11 mouse cellular contexts compared by ENCODE assay signal in the genomic region with DNA sequence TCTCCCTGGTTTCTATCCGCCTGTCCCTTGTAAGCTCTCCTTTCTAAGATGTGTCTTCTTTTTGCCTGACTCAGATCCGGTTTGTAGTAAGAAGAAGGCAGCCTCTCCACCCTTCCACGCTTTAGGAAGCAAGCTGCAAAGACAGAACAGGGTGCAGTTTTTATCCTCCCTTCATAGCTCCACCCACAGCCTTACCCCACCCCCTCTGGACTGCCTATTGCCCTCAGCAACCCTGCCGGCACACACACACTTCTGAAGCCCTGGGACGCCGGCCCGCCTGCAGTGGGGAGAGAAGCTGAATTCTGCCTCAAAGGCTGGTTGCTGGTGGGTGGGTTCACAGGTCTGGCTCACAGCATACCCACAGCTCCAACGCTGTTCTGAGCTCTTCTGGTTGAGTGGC. TPM values are rescaled to one million over a fixed set of nuclear protein-coding genes. Genes with fewer than 3 reads are reported as not detected.
DNase-seq lines count a peak whose midpoint lies in the region; ATAC-seq and TF ChIP-seq lines count a peak whose summit lies in the region.
"Had no signal": no experiment of that assay in that cellular context is flagged by ENCODE, and none has a peak within 500 bp of the region (broad histone marks: within the 10 kb centered on the region; RNA-seq: fewer than 3 reads in every experiment).

No protein-coding gene starts in this region.

- peaks cover 49% of the 10 kb centered on the region for H3K27me3 ChIP-seq in intestine, embryonic 15.5 days (replicated peaks)
- H3K27me3 ChIP-seq in intestine, postnatal 0 days (replicated peaks; ENCODE audit: control insufficient read depth, insufficient read depth, low read length) = peaks cover 40% of the 10 kb centered on the region
- H3K27me3 ChIP-seq in forebrain, embryonic 13.5 days = peaks cover 61% of the 10 kb centered on the region
- H3K27me3 ChIP-seq in neural tube, embryonic 12.5 days (replicated peaks) = peaks cover 53% of the 10 kb centered on the region

- peak; percentile 49 to 65 for DNase-seq in right cerebral cortex, adult 2 months (ENCODE audit: low spot score in 2 of 2)
- DNase-seq in right cerebral cortex, postnatal 10 days (ENCODE audit: low spot score in 2 of 2) = no peak
- no peak for DNase-seq in cerebellum, adult 9-11 months
- no peak for DNase-seq in natural killer cell, adult 2 months (ENCODE audit: low spot score in 2 of 2)

- 0 out of 2 replicates have a peak, but pooled peaks have one; percentile 45 for ATAC-seq in intestine, embryonic 15.5 days
- no peak for ATAC-seq in intestine, postnatal 0 days
- no peak for ATAC-seq in forebrain, embryonic 13.5 days
- no peak for ATAC-seq in neural tube, embryonic 12.5 days (ENCODE audit: low FRiP score, low read depth)
- ATAC-seq: Patski had no signal

- no peaks in the 10 kb centered on the region for H3K4me1 ChIP-seq in intestine, embryonic 15.5 days (replicated peaks)
- H3K4me1 ChIP-seq in intestine, postnatal 0 days (replicated peaks; ENCODE audit: control insufficient read depth, insufficient read depth, low read length) = no peaks in the 10 kb centered on the region
- peaks cover 19% of the 10 kb centered on the region for H3K4me1 ChIP-seq in forebrain, embryonic 13.5 days
- peaks cover 13% of the 10 kb centered on the region for H3K4me1 ChIP-seq in neural tube, embryonic 12.5 days

- no peaks in the 10 kb centered on the region for H3K9me3 ChIP-seq in intestine, embryonic 15.5 days
- H3K9me3 ChIP-seq in intestine, postnatal 0 days (ENCODE audit: control insufficient read depth) = no peaks in the 10 kb centered on the region
- no peaks in the 10 kb centered on the region for H3K9me3 ChIP-seq in forebrain, embryonic 13.5 days (replicated peaks)
- no peaks in the 10 kb centered on the region for H3K9me3 ChIP-seq in neural tube, embryonic 12.5 days
- H3K9me3 ChIP-seq: heart, embryonic 10.5 days had no signal

- H3K27ac ChIP-seq in intestine, embryonic 15.5 days = no peak overlapping the region
- H3K27ac ChIP-seq in intestine, postnatal 0 days (ENCODE audit: low read depth, low read length) = no peak overlapping the region
- no peak overlapping the region for H3K27ac ChIP-seq in forebrain, embryonic 13.5 days
- H3K27ac ChIP-seq in neural tube, embryonic 12.5 days = no peak overlapping the region
- H3K27ac ChIP-seq: heart, embryonic 10.5 days had no signal

- H3K36me3 ChIP-seq in intestine, embryonic 15.5 days = no peaks in the 10 kb centered on the region
- no peaks in the 10 kb centered on the region for H3K36me3 ChIP-seq in intestine, postnatal 0 days (ENCODE audit: control insufficient read depth, insufficient read depth)
- no peaks in the 10 kb centered on the region for H3K36me3 ChIP-seq in forebrain, embryonic 13.5 days (ENCODE audit: poor library complexity, severe bottlenecking)
- no peaks in the 10 kb centered on the region for H3K36me3 ChIP-seq in neural tube, embryonic 12.5 days
- H3K36me3 ChIP-seq: heart, embryonic 10.5 days had no signal

- TF ChIP-seq CTCF in intestine, postnatal 0 days (IDR thresholded peaks at IDR 0.05; ENCODE audit: low read depth) = no peak

- 1% methylated on average over 8 of the region's 8 CpGs for WGBS in intestine, embryonic 15.5 days
- WGBS in intestine, postnatal 0 days = 2% methylated on average over 8 of the region's 8 CpGs
- WGBS in forebrain, embryonic 13.5 days = 2% methylated on average over 8 of the region's 8 CpGs
- under 1% methylated on average over 8 of the region's 8 CpGs for WGBS in neural tube, embryonic 12.5 days

- no peak overlapping the region for H3K9ac ChIP-seq in intestine, embryonic 15.5 days
- no peak overlapping the region for H3K9ac ChIP-seq in intestine, postnatal 0 days (ENCODE audit: low read depth, low read length)
- H3K9ac ChIP-seq in forebrain, embryonic 13.5 days = 0 out of 2 replicates have a peak overlapping the region, but pooled peaks have one; percentile 26
- no peak overlapping the region for H3K9ac ChIP-seq in neural tube, embryonic 12.5 days

- H3K4me2 ChIP-seq in intestine, embryonic 15.5 days (replicated peaks) = no peak overlapping the region
- no peak overlapping the region for H3K4me2 ChIP-seq in intestine, postnatal 0 days (replicated peaks; ENCODE audit: low read depth)
- H3K4me2 ChIP-seq in forebrain, embryonic 13.5 days = 0 out of 2 replicates have a peak overlapping the region, but pooled peaks have one; percentile 10
- peak overlapping the region; percentile 18; the same call in 1 of the 2 replicates for H3K4me2 ChIP-seq in neural tube, embryonic 12.5 days (replicated peaks)
- H3K4me2 ChIP-seq: liver, embryonic 11.5 days had no signal

- H3K4me3 ChIP-seq in intestine, embryonic 15.5 days (replicated peaks) = no peak overlapping the region
- H3K4me3 ChIP-seq in intestine, postnatal 0 days (ENCODE audit: low read depth, low read length) = no peak overlapping the region
- no peak overlapping the region for H3K4me3 ChIP-seq in forebrain, embryonic 13.5 days
- H3K4me3 ChIP-seq in neural tube, embryonic 12.5 days = no peak overlapping the region
- H3K4me3 ChIP-seq: heart, embryonic 10.5 days had no signal

RNA-seq across cellular contexts. Expression of gene Nefh, which starts 6.1 kb away (rescaled TPM):
- polyA plus RNA-seq in intestine, embryonic 15.5 days (2015; fragmentation: Nextera tagmentation; extraction: Ambion mirVana) = 0.58 and 0.76 TPM in 2 replicates
- 0.25 and 0.26 TPM in 2 replicates for polyA plus RNA-seq in intestine, postnatal 0 days (2015; fragmentation: Nextera tagmentation; extraction: Ambion mirVana)
- 0.37 and 0.50 TPM in 2 replicates for polyA plus RNA-seq in forebrain, embryonic 13.5 days (2015; fragmentation: Nextera tagmentation; extraction: Ambion mirVana)
- 3.4 and 5.4 TPM in 2 replicates for polyA plus RNA-seq in neural tube, embryonic 12.5 days (2016; fragmentation: Nextera tagmentation; extraction: Ambion mirVana)

RNA-seq across cellular contexts. Expression of gene Ap1b1, which starts 32.7 kb away (rescaled TPM):
- polyA plus RNA-seq in intestine, embryonic 15.5 days (2015; fragmentation: Nextera tagmentation; extraction: Ambion mirVana) = 63.5 and 71.3 TPM in 2 replicates
- polyA plus RNA-seq in intestine, postnatal 0 days (2015; fragmentation: Nextera tagmentation; extraction: Ambion mirVana) = 60.3 and 60.4 TPM in 2 replicates
- 61.7 and 73.0 TPM in 2 replicates for polyA plus RNA-seq in forebrain, embryonic 13.5 days (2015; fragmentation: Nextera tagmentation; extraction: Ambion mirVana)
- polyA plus RNA-seq in neural tube, embryonic 12.5 days (2016; fragmentation: Nextera tagmentation; extraction: Ambion mirVana) = 71.9 and 82.7 TPM in 2 replicates

RNA-seq across cellular contexts. Expression of gene Thoc5, which starts 58.8 kb away (rescaled TPM):
- polyA plus RNA-seq in intestine, embryonic 15.5 days (2015; fragmentation: Nextera tagmentation; extraction: Ambion mirVana) = 33.6 and 34.3 TPM in 2 replicates
- 15.9 TPM in 2 replicates for polyA plus RNA-seq in intestine, postnatal 0 days (2015; fragmentation: Nextera tagmentation; extraction: Ambion mirVana)
- 59.1 and 60.6 TPM in 2 replicates for polyA plus RNA-seq in forebrain, embryonic 13.5 days (2015; fragmentation: Nextera tagmentation; extraction: Ambion mirVana)
- polyA plus RNA-seq in neural tube, embryonic 12.5 days (2016; fragmentation: Nextera tagmentation; extraction: Ambion mirVana) = 51.1 and 53.6 TPM in 2 replicates

Comparison
In these comparisons a context has a peak if more than half of its experiments do, and no peak if none do; other contexts are left out.
1. DNase-seq: peak in right cerebral cortex, adult 2 months (2 of 2); none in right cerebral cortex, postnatal 10 days (0 of 2), cerebellum, adult 9-11 months (single experiment) and natural killer cell, adult 2 months (0 of 2).
2. H3K4me2 ChIP-seq: peak in forebrain, embryonic 13.5 days (single experiment) and neural tube, embryonic 12.5 days (single experiment); none in intestine, embryonic 15.5 days (single experiment) and intestine, postnatal 0 days (single experiment).